Mouse (Mus musculus) gastrocnemius, adult 8-10 months (tissue): ENCODE data around the gene Lpp. TPM values are rescaled to one million over a fixed set of nuclear protein-coding genes. Genes with fewer than 3 reads are reported as not detected.

Source experiments
- DNase-seq, 2 experiments: peaks; one replicate each; pipeline ENCODE4 v3.0.0; 2022; ENCODE audit warnings: low spot score in 2 of 2
- total RNA-seq, 4 experiments: library from RNA; stranded (reverse); gene quantifications; 2 replicates each; pipeline ENCODE4 v1.2.4; 2022

Gene Lpp
- total RNA-seq, 4 experiments from 2014 or later, result 15.7 to 19.6 (median 16.5) TPM

- DNase-seq, result no peak
Measured at GRCm38 (mm10) chr16:24914393-24914751, 521.1 kb downstream of the Lpp start.

- no peak for DNase-seq
Measured at GRCm38 (mm10) chr16:24915470-24915869, 522.2 kb downstream of the Lpp start.

GRCm38 (mm10) chr16:24919349-24920012 lies 526.2 kb downstream of the Lpp start:
- no peak for DNase-seq

- no peak for DNase-seq
Measured at GRCm38 (mm10) chr16:24930070-24930469, 536.8 kb downstream of the Lpp start.

GRCm38 (mm10) chr16:24930621-24931020 lies 537.3 kb downstream of the Lpp start:
- no peak for DNase-seq

- no peak for DNase-seq
Measured at GRCm38 (mm10) chr16:24932816-24933215, 539.5 kb downstream of the Lpp start.

- DNase-seq, result no peak
Measured at GRCm38 (mm10) chr16:24933691-24934090, 540.4 kb downstream of the Lpp start.

- DNase-seq, result no peak
Measured at GRCm38 (mm10) chr16:24941306-24942160, 548.2 kb downstream of the Lpp start.

- DNase-seq, result no peak
Measured at GRCm38 (mm10) chr16:24943486-24944261, 550.4 kb downstream of the Lpp start.

- DNase-seq, result no peak
Measured at GRCm38 (mm10) chr16:24946356-24946755, 553.0 kb downstream of the Lpp start.

GRCm38 (mm10) chr16:24947485-24947884 lies 554.2 kb downstream of the Lpp start:
- no peak for DNase-seq

GRCm38 (mm10) chr16:24948091-24948690 lies 554.9 kb downstream of the Lpp start:
- DNase-seq, result no peak

GRCm38 (mm10) chr16:24949265-24949664 lies 556.0 kb downstream of the Lpp start:
- DNase-seq, result no peak

GRCm38 (mm10) chr16:24950112-24950743 lies 556.9 kb downstream of the Lpp start:
- no peak for DNase-seq

GRCm38 (mm10) chr16:24951909-24952308 lies 558.6 kb downstream of the Lpp start:
- no peak for DNase-seq

GRCm38 (mm10) chr16:24955054-24955453 lies 561.7 kb downstream of the Lpp start:
- no peak for DNase-seq

GRCm38 (mm10) chr16:24958661-24959060 lies 565.4 kb downstream of the Lpp start:
- no peak for DNase-seq

GRCm38 (mm10) chr16:24960901-24961806 lies 567.8 kb downstream of the Lpp start:
- no peak for DNase-seq

GRCm38 (mm10) chr16:24964311-24964710 lies 571.0 kb downstream of the Lpp start:
- no peak for DNase-seq

GRCm38 (mm10) chr16:24965091-24965490 lies 571.8 kb downstream of the Lpp start:
- no peak for DNase-seq
